Mouse (Mus musculus): ENCODE results near the gene Csn1s1.

DNA sequence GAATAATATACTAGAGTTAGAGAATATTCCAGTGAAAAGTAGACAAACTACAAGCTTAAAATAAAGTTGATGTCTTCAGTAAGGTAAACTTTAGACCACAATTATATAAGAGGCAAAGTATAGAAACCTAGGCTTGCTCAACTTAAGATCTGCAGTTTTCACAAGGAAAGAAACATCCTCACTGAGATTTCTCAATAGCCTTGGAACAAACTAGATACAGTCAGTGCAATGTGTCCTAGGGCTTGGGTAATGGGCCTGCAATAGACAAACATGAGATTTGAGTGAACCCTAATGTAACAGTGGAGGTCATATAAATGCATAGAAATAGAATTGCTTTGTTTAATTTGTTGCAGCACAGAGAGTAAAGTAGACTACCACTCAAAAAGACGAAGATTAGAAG, 39.9 kb downstream of the Csn1s1 start:
- no peak for TF ChIP-seq POLR2A (IDR thresholded peaks at IDR 0.05; ENCODE audit: low read depth, low read length)
- TF ChIP-seq CTCF (IDR thresholded peaks at IDR 0.05; ENCODE audit: extremely low read depth, insufficient read length, insufficient replicate concordance, low read depth, low read length) = no peak

Data from small intestine, adult 2 months (tissue).